In genomic region chr16:90141556-90141955, GRCm38 (mm10) we compare ENCODE assay signal across 8 mouse cellular contexts. TPM values are rescaled to one million over a fixed set of nuclear protein-coding genes. Genes with fewer than 3 reads are reported as not detected.
DNase-seq lines count a peak whose midpoint lies in the region; ATAC-seq and TF ChIP-seq lines count a peak whose summit lies in the region.
"Had no signal": no experiment of that assay in that cellular context is flagged by ENCODE, and none has a peak within 500 bp of the region (broad histone marks: within the 10 kb centered on the region; RNA-seq: fewer than 3 reads in every experiment).

No protein-coding gene starts in this region.

- H3K27ac ChIP-seq in lung, embryonic 15.5 days = no peak overlapping the region
- H3K27ac ChIP-seq in forebrain, embryonic 16.5 days (ENCODE audit: low read length) = 0 out of 2 replicates have a peak overlapping the region, but pooled peaks have one; percentile 21
- no peak overlapping the region for H3K27ac ChIP-seq in limb, embryonic 14.5 days (replicated peaks; ENCODE audit: low read depth, low read length)
- H3K27ac ChIP-seq in olfactory bulb, adult 2 months (ENCODE audit: insufficient read depth, low read depth, low read length) = no peak overlapping the region

- H3K27me3 ChIP-seq in lung, embryonic 15.5 days = peaks cover 15% of the 10 kb centered on the region; the same call in 1 of the 2 replicates
- H3K27me3 ChIP-seq in forebrain, embryonic 16.5 days (replicated peaks; ENCODE audit: control insufficient read depth, insufficient read depth, low read length) = no peaks in the 10 kb centered on the region
- no peaks in the 10 kb centered on the region for H3K27me3 ChIP-seq in limb, embryonic 14.5 days (ENCODE audit: control insufficient read depth, insufficient read depth, low read length)

- TF ChIP-seq POLR2A in lung, adult 2 months (IDR thresholded peaks at IDR 0.05; ENCODE audit: borderline replicate concordance, extremely low read depth, low read depth, low read length) = no peak
- TF ChIP-seq POLR2A in limb, embryonic 14.5 days (IDR thresholded peaks at IDR 0.05; ENCODE audit: borderline replicate concordance, extremely low read depth, insufficient read depth, insufficient read length) = no peak
- TF ChIP-seq POLR2A in olfactory bulb, adult 2 months (IDR thresholded peaks at IDR 0.05; ENCODE audit: insufficient read depth, low read depth, low read length) = no peak

- no peak for TF ChIP-seq CTCF in lung, adult 2 months (IDR thresholded peaks at IDR 0.05; ENCODE audit: insufficient read depth, low read length)
- no peak for TF ChIP-seq CTCF in olfactory bulb, adult 2 months (IDR thresholded peaks at IDR 0.05; ENCODE audit: insufficient read depth, low read depth, low read length)

- H3K4me1 ChIP-seq in lung, embryonic 15.5 days = peaks cover 23% of the 10 kb centered on the region
- peaks cover 7% of the 10 kb centered on the region; the same call in 1 of the 2 replicates for H3K4me1 ChIP-seq in lung, adult 2 months (ENCODE audit: control insufficient read depth, insufficient read depth, low read length)
- H3K4me1 ChIP-seq in forebrain, embryonic 16.5 days (replicated peaks; ENCODE audit: control insufficient read depth, insufficient read depth, low read length) = peaks cover 14% of the 10 kb centered on the region
- H3K4me1 ChIP-seq in limb, embryonic 14.5 days (ENCODE audit: control insufficient read depth, insufficient read depth, low read length) = peaks cover 20% of the 10 kb centered on the region
- H3K4me1 ChIP-seq in olfactory bulb, adult 2 months (ENCODE audit: control insufficient read depth, insufficient read depth, low read length) = peaks cover 19% of the 10 kb centered on the region

- no peak overlapping the region for H3K9ac ChIP-seq in lung, embryonic 15.5 days
- H3K9ac ChIP-seq in forebrain, embryonic 16.5 days (replicated peaks; ENCODE audit: low read depth, low read length) = peak overlapping the region; percentile 40; the same call in 1 of the 2 replicates
- H3K9ac ChIP-seq in limb, embryonic 14.5 days (ENCODE audit: low read depth, low read length, severe bottlenecking) = no peak overlapping the region

- ATAC-seq in lung, embryonic 15.5 days (ENCODE audit: borderline replicate concordance, extremely low read depth, low FRiP score, low TSS enrichment) = no peak
- ATAC-seq in forebrain, embryonic 16.5 days = no peak
- no peak for ATAC-seq in limb, embryonic 14.5 days (ENCODE audit: low FRiP score, low read depth)

- H3K4me3 ChIP-seq in lung, embryonic 15.5 days = no peak overlapping the region
- H3K4me3 ChIP-seq in lung, adult 2 months (replicated peaks; ENCODE audit: extremely low read depth, low read depth, low read length) = no peak overlapping the region
- peak overlapping the region; percentile 81 for H3K4me3 ChIP-seq in forebrain, embryonic 16.5 days (replicated peaks; ENCODE audit: low read length)
- H3K4me3 ChIP-seq in limb, embryonic 14.5 days (replicated peaks; ENCODE audit: low read length) = peak overlapping the region; percentile 72
- peak overlapping the region; percentile 14; the same call in 1 of the 2 replicates for H3K4me3 ChIP-seq in olfactory bulb, adult 2 months (ENCODE audit: insufficient read depth, low read depth, low read length)

- H3K36me3 ChIP-seq in lung, embryonic 15.5 days = no peaks in the 10 kb centered on the region
- H3K36me3 ChIP-seq in forebrain, embryonic 16.5 days (ENCODE audit: control insufficient read depth, insufficient read depth) = no peaks in the 10 kb centered on the region
- H3K36me3 ChIP-seq in limb, embryonic 14.5 days (ENCODE audit: control insufficient read depth, insufficient read depth, low read length) = no peaks in the 10 kb centered on the region

- WGBS in lung, embryonic 15.5 days = 48% methylated on average over 9 of the region's 9 CpGs
- WGBS in lung, adult 2 months = 61% methylated on average over 9 of the region's 9 CpGs
- 25% methylated on average over 9 of the region's 9 CpGs for WGBS in forebrain, embryonic 16.5 days
- WGBS in limb, embryonic 14.5 days = 36% methylated on average over 9 of the region's 9 CpGs
- 42% methylated on average over 9 of the region's 9 CpGs for WGBS in olfactory bulb, adult 2 months

- no peaks in the 10 kb centered on the region for H3K9me3 ChIP-seq in lung, embryonic 15.5 days
- H3K9me3 ChIP-seq in forebrain, embryonic 16.5 days (ENCODE audit: control insufficient read depth, low read length) = no peaks in the 10 kb centered on the region
- no peaks in the 10 kb centered on the region for H3K9me3 ChIP-seq in limb, embryonic 14.5 days (ENCODE audit: control insufficient read depth, low read length)

- DNase-seq in lung, adult 2 months = no peak
- DNase-seq in limb, embryonic 14.5 days (ENCODE audit: low spot score) = no peak
- DNase-seq in gastrocnemius, postnatal 4 days (ENCODE audit: low spot score in 2 of 2) = no peak
- no peak for DNase-seq in layer of hippocampus, postnatal 10 days (ENCODE audit: low spot score in 2 of 2)
- DNase-seq: thymus, postnatal 36 days had no signal

- H3K4me2 ChIP-seq in lung, embryonic 15.5 days = peak overlapping the region; percentile 96; the same call in 1 of the 2 replicates
- H3K4me2 ChIP-seq in forebrain, embryonic 16.5 days (ENCODE audit: low read length) = peak overlapping the region; percentile 80
- H3K4me2 ChIP-seq in limb, embryonic 14.5 days (replicated peaks; ENCODE audit: low read depth, low read length, severe bottlenecking) = peak overlapping the region; percentile 98

RNA-seq across cellular contexts. Expression of gene Tiam1, which starts 2.0 kb away (rescaled TPM):
- 10.8 and 13.6 TPM in 2 replicates for polyA plus RNA-seq in lung, embryonic 15.5 days (2015; fragmentation: Nextera tagmentation; extraction: Ambion mirVana)
- 7.1 and 14.6 TPM in 2 replicates for polyA plus RNA-seq in lung, adult 2 months (2012; rRNA removed)
- polyA plus RNA-seq in forebrain, embryonic 16.5 days (2015; fragmentation: Nextera tagmentation; extraction: Ambion mirVana) = 29.5 and 32.1 TPM in 2 replicates
- polyA plus RNA-seq in limb, embryonic 14.5 days (2012; rRNA removed) = 19.1 and 22.4 TPM in 2 replicates
- 54.9 and 57.2 TPM in 2 replicates for polyA plus RNA-seq in limb, embryonic 14.5 days (2014; fragmentation: Nextera tagmentation; extraction: Ambion mirVana)
- polyA plus RNA-seq in olfactory bulb, adult 2 months (2012; ENCODE audit: insufficient read depth, insufficient read length, low replicate concordance, missing spikeins) = 370 TPM in 1 of 2 replicates, not detected in the other
- 10 to 100 TPM; 14.5 to 15.5 TPM for total RNA-seq in gastrocnemius, postnatal 4 days (2021)
- total RNA-seq in layer of hippocampus, postnatal 10 days (2021) = 10 to 100 TPM; 68.4 to 75.3 TPM

Comparison
In these comparisons a context has a peak if more than half of its experiments do, and no peak if none do; other contexts are left out.
1. H3K4me3 ChIP-seq: peak in forebrain, embryonic 16.5 days (single experiment), limb, embryonic 14.5 days (single experiment) and olfactory bulb, adult 2 months (single experiment); none in lung, embryonic 15.5 days (single experiment) and lung, adult 2 months (single experiment).
2. Peak in every context shown above with its lines, with median percentiles within 50 percentile points of each other: H3K4me2 ChIP-seq.